Mouse (Mus musculus) heart, postnatal 0 days (tissue): ENCODE results near the gene Wdr83.

Source experiments
- CTCF ChIP-seq: IDR thresholded peaks from 2 replicates; pipeline ENCODE4 v1.5.1; 2016; ENCODE audit warnings: antibody characterized with exemption, control low read depth, low read depth
- EP300 ChIP-seq: IDR thresholded peaks from 2 replicates; pipeline ENCODE4 v1.6.1; 2016; ENCODE audit warnings: antibody characterized with exemption, low read depth

DNA sequence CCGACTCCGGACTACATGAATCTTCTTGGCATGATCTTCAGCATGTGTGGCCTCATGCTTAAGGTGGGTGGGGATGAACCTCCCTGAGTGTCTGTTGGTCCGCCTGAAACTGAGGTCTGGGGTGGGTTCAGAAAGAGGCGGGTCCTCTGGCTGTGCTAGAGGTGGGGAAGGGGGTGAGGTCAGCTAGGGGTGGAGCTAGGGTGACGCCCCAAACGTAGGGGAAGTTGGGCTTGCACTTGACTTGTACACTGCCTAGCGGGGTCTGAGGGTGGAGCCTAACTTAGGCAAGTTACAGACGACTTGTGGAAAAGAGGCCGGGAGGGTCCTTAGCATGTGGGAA lies at the start of gene Wdr83:
- TF ChIP-seq CTCF = no peak
- no peak for TF ChIP-seq EP300
